10 mouse cellular contexts compared by ENCODE assay signal in the genomic region with DNA sequence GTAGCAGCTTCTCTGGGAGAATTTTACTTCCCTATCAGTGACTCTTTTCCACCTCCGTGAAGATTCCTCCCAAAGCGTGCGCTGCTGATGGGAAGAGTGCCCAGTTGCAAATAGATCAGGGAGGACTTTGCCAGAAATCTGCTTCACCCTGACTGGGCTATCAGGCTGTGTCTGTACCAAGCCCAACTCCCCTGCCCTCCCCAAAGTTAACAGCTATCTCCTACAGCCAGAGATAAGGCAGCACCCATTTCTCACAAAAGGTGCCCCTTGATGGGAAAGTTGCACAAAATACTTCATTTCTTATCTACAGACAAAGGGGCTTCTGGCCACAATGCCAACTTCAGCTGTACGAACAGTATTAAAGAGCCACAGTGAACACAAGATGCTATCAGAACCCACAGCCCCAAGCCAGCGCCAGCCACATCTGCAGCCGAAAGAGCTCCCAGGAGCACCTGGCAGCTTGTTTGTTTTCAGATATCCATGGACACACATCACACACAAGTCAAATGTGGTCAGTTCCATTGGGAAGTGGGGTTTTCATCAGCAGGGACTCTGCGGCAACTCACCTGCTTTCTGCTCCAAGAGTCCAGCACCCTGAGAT. TPM values are rescaled to one million over a fixed set of nuclear protein-coding genes. Genes with fewer than 3 reads are reported as not detected.
A peak's percentile ranks its signal among the peaks of the same experiment; 100 is the strongest.
DNase-seq lines count a peak whose midpoint lies in the region; ATAC-seq and TF ChIP-seq lines count a peak whose summit lies in the region.
"Had no signal": no experiment of that assay in that cellular context is flagged by ENCODE, and none has a peak within 500 bp of the region (broad histone marks: within the 10 kb centered on the region; RNA-seq: fewer than 3 reads in every experiment).

No protein-coding gene starts in this region.

- H3K27me3 ChIP-seq in heart, embryonic 16.5 days (ENCODE audit: control insufficient read depth, insufficient read depth, low read length): no peaks in the 10 kb centered on the region
- no peaks in the 10 kb centered on the region for H3K27me3 ChIP-seq in MEL (ENCODE audit: control insufficient read depth in 1 of 2, insufficient read depth in 2 of 2, low read length in 2 of 2)
- no peaks in the 10 kb centered on the region for H3K27me3 ChIP-seq in limb, embryonic 13.5 days
- H3K27me3 ChIP-seq: megakaryocyte, embryonic 14.5 days had no signal

- peak overlapping the region; percentile 22; the same call in 1 of the 2 replicates for H3K9ac ChIP-seq in heart, embryonic 16.5 days (ENCODE audit: low read length)
- no peak overlapping the region for H3K9ac ChIP-seq in MEL (ENCODE audit: control insufficient read depth, low read depth, low read length, poor library complexity, severe bottlenecking)
- 0 out of 2 replicates have a peak overlapping the region, but pooled peaks have one; percentile 2 for H3K9ac ChIP-seq in limb, embryonic 13.5 days

- H3K9me3 ChIP-seq in heart, embryonic 16.5 days (replicated peaks; ENCODE audit: control insufficient read depth, low read length): no peaks in the 10 kb centered on the region
- no peaks in the 10 kb centered on the region for H3K9me3 ChIP-seq in MEL (replicated peaks; ENCODE audit: insufficient read depth, low read length)
- H3K9me3 ChIP-seq in limb, embryonic 13.5 days: no peaks in the 10 kb centered on the region
- H3K9me3 ChIP-seq: megakaryocyte, embryonic 14.5 days had no signal

- no peak overlapping the region for H3K4me3 ChIP-seq in heart, embryonic 16.5 days (ENCODE audit: low read length)
- no peak overlapping the region for H3K4me3 ChIP-seq in MEL (ENCODE audit: control insufficient read depth in 1 of 2, insufficient read depth in 1 of 2, low read depth in 2 of 2, low read length in 2 of 2)
- no peak overlapping the region for H3K4me3 ChIP-seq in limb, embryonic 13.5 days
- H3K4me3 ChIP-seq: megakaryocyte, embryonic 14.5 days had no signal

- WGBS in heart, embryonic 16.5 days: 50% methylated on average over 7 of the region's 7 CpGs
- 85% methylated on average over 7 of the region's 7 CpGs for WGBS in limb, embryonic 13.5 days

- peak; percentile 56 to 61 for TF ChIP-seq EP300 in MEL (IDR thresholded peaks at IDR 0.05; ENCODE audit: low read depth in 1 of 2, low read length in 2 of 2)

- ATAC-seq in heart, embryonic 16.5 days (replicated peaks; ENCODE audit: extremely low read depth, insufficient read depth, low FRiP score): no peak
- ATAC-seq in limb, embryonic 13.5 days (ENCODE audit: low FRiP score, low read depth): no peak

- peaks cover 8% of the 10 kb centered on the region for H3K79me2 ChIP-seq in MEL (ENCODE audit: control insufficient read depth, insufficient read depth, low read length, poor library complexity)

- intact Hi-C loops in heart, postnatal 36 days (cut with DNase I): no loop called here

- H3K36me3 ChIP-seq in heart, embryonic 16.5 days (ENCODE audit: control insufficient read depth, insufficient read depth): peaks cover 4% of the 10 kb centered on the region; the same call in 1 of the 2 replicates
- peaks cover 0 to 22% of the 10 kb centered on the region in 2 experiments; a peak in 2 of 4 replicates for H3K36me3 ChIP-seq in MEL (ENCODE audit: control insufficient read depth in 1 of 2, insufficient read depth in 2 of 2, low read length in 2 of 2)
- peaks cover 20% of the 10 kb centered on the region for H3K36me3 ChIP-seq in limb, embryonic 13.5 days

- H3K4me1 ChIP-seq in heart, embryonic 16.5 days (ENCODE audit: control insufficient read depth, insufficient read depth, low read length): peaks cover 28% of the 10 kb centered on the region
- H3K4me1 ChIP-seq in MEL (ENCODE audit: control insufficient read depth in 1 of 2, insufficient read depth in 2 of 2, low read length in 2 of 2): peaks cover 18 to 20% of the 10 kb centered on the region in 2 experiments
- H3K4me1 ChIP-seq in limb, embryonic 13.5 days: peaks cover 17% of the 10 kb centered on the region

- TF ChIP-seq RAD21 in MEL (IDR thresholded peaks at IDR 0.05; ENCODE audit: low read depth, low read length): no peak

- no peak for TF ChIP-seq CTCF in MEL (IDR thresholded peaks at IDR 0.05 in 2 of 3, conservative IDR thresholded peaks at IDR 0.05 in 1 of 3; ENCODE audit: control insufficient read depth in 1 of 3, insufficient read depth in 1 of 3, low read depth in 2 of 3, low read length in 3 of 3, poor library complexity in 1 of 3, severe bottlenecking in 1 of 3)

- peak; percentile 78 for DNase-seq in cerebellum, adult 11-12 months
- no peak for DNase-seq in cerebellum, adult 11 months
- no peak for DNase-seq in heart, postnatal 36 days
- DNase-seq in MEL (ENCODE audit: low read depth, low spot score): peak; percentile 57
- no peak for DNase-seq in T-cell, adult 2 months (ENCODE audit: low spot score)
- no peak for DNase-seq in embryo, embryonic 10 days (ENCODE audit: low spot score)
- DNase-seq: kidney, adult 9 months had no signal

- TF ChIP-seq POLR2A in MEL (IDR thresholded peaks at IDR 0.05; ENCODE audit: control insufficient read depth in 1 of 2, insufficient read depth in 1 of 2, low read depth in 1 of 2, low read length in 2 of 2, poor library complexity in 1 of 2): no peak

- no peak overlapping the region; the same call in 1 of the 2 replicates for H3K27ac ChIP-seq in heart, embryonic 16.5 days (ENCODE audit: low read length)
- H3K27ac ChIP-seq in MEL (ENCODE audit: control insufficient read depth, low read depth, low read length): 0 out of 2 replicates have a peak overlapping the region, but pooled peaks have one; percentile 2
- H3K27ac ChIP-seq in limb, embryonic 13.5 days: no peak overlapping the region

- 0 out of 2 replicates have a peak overlapping the region, but pooled peaks have one; percentile 1 for H3K4me2 ChIP-seq in heart, embryonic 16.5 days (ENCODE audit: low read depth, low read length)
- no peak overlapping the region for H3K4me2 ChIP-seq in limb, embryonic 13.5 days (replicated peaks)

TF ChIP-seq in MEL, 35 proteins besides CTCF, POLR2A, EP300 and RAD21 (continues in another document):
- peak; percentile 79 for TF ChIP-seq TCF12 (IDR thresholded peaks at IDR 0.05; ENCODE audit: low read depth, low read length)
- TF ChIP-seq GATA1 (IDR thresholded peaks at IDR 0.05; ENCODE audit: low read depth, low read length): peak; percentile 69; the same call in 1 of the 2 replicates
- no peak for TF ChIP-seq SMC3 (IDR thresholded peaks at IDR 0.05; ENCODE audit: low read depth, low read length)
- no peak for TF ChIP-seq NRF1 (IDR thresholded peaks at IDR 0.05; ENCODE audit: insufficient read depth, low read depth, low read length, poor library complexity, severe bottlenecking)
- TF ChIP-seq TBP (IDR thresholded peaks at IDR 0.05; ENCODE audit: low read depth, low read length): no peak
- TF ChIP-seq MAZ (IDR thresholded peaks at IDR 0.05; ENCODE audit: low read depth, low read length): no peak
- TF ChIP-seq GABPA (IDR thresholded peaks at IDR 0.05; ENCODE audit: low read depth, low read length): no peak
- no peak for TF ChIP-seq USF1 (IDR thresholded peaks at IDR 0.05; ENCODE audit: low read depth, low read length)
- peak; percentile 26; the same call in 1 of the 2 replicates for TF ChIP-seq BHLHE40 (IDR thresholded peaks at IDR 0.05; ENCODE audit: borderline replicate concordance, low read depth, low read length)
- TF ChIP-seq TAL1 (IDR thresholded peaks at IDR 0.05; ENCODE audit: low read length): peak; percentile 15; the same call in 1 of the 2 replicates
- no peak for TF ChIP-seq KAT2A (conservative IDR thresholded peaks at IDR 0.05; ENCODE audit: low read depth, low read length)
- TF ChIP-seq SIN3A (IDR thresholded peaks at IDR 0.05; ENCODE audit: low read length): peak; percentile 65

RNA-seq across cellular contexts. Expression of gene Uckl1, which starts 6.6 kb away (rescaled TPM):
- polyA plus RNA-seq in heart, embryonic 16.5 days (2015; fragmentation: Nextera tagmentation; extraction: Ambion mirVana): 77.3 and 85.8 TPM in 2 replicates
- total RNA-seq in heart, postnatal 36 days (2021): 10 to 100 TPM; 36.6 to 47.4 TPM
- 15.2 and 15.6 TPM in 2 replicates for total RNA-seq in MEL (2012; rRNA removed)
- polyA plus RNA-seq in MEL (2012; ENCODE audit: insufficient read depth in 1 of 2, insufficient read length in 2 of 2, low read depth in 1 of 2, low replicate concordance in 2 of 2, missing spikeins in 1 of 2): 10 to 100 TPM in 1 of 2 experiments, not detected in 1; 24.6 TPM
- 43.5 and 46.2 TPM in 2 replicates for polyA plus RNA-seq in limb, embryonic 13.5 days (2015; fragmentation: Nextera tagmentation; extraction: Ambion mirVana)

RNA-seq across cellular contexts. Expression of gene Prpf6, which starts 13.6 kb away (rescaled TPM):
- 47.4 and 47.6 TPM in 2 replicates for polyA plus RNA-seq in heart, embryonic 16.5 days (2015; fragmentation: Nextera tagmentation; extraction: Ambion mirVana)
- total RNA-seq in heart, postnatal 36 days (2021): 10 to 100 TPM; 36.0 to 38.3 TPM
- total RNA-seq in MEL (2012; rRNA removed): 56.0 and 58.7 TPM in 2 replicates
- polyA plus RNA-seq in MEL (2012; ENCODE audit: insufficient read depth in 1 of 2, insufficient read length in 2 of 2, low read depth in 1 of 2, low replicate concordance in 2 of 2, missing spikeins in 1 of 2): 10 to 100 TPM in 1 of 2 experiments, not detected in 1; 69.4 TPM
- 70.5 and 71.5 TPM in 2 replicates for polyA plus RNA-seq in limb, embryonic 13.5 days (2015; fragmentation: Nextera tagmentation; extraction: Ambion mirVana)

RNA-seq across cellular contexts. Expression of gene Zfp512b, which starts 14.5 kb away (rescaled TPM):
- 22.8 and 26.0 TPM in 2 replicates for polyA plus RNA-seq in heart, embryonic 16.5 days (2015; fragmentation: Nextera tagmentation; extraction: Ambion mirVana)
- total RNA-seq in heart, postnatal 36 days (2021): 10 to 100 TPM; 16.6 to 18.0 TPM
- total RNA-seq in MEL (2012; rRNA removed): 13.4 and 15.5 TPM in 2 replicates
- 10 to 100 TPM in 1 of 2 experiments, not detected in 1; 37.6 TPM for polyA plus RNA-seq in MEL (2012; ENCODE audit: insufficient read depth in 1 of 2, insufficient read length in 2 of 2, low read depth in 1 of 2, low replicate concordance in 2 of 2, missing spikeins in 1 of 2)
- polyA plus RNA-seq in limb, embryonic 13.5 days (2015; fragmentation: Nextera tagmentation; extraction: Ambion mirVana): 67.2 and 69.4 TPM in 2 replicates

RNA-seq across cellular contexts. Expression of gene Samd10, which starts 20.9 kb away (rescaled TPM):
- polyA plus RNA-seq in heart, embryonic 16.5 days (2015; fragmentation: Nextera tagmentation; extraction: Ambion mirVana): 11.2 and 12.4 TPM in 2 replicates
- total RNA-seq in heart, postnatal 36 days (2021): 1 to 10 TPM; 2.3 to 2.4 TPM
- 0.56 and 0.89 TPM in 2 replicates for total RNA-seq in MEL (2012; rRNA removed)
- polyA plus RNA-seq in MEL (2012; ENCODE audit: insufficient read depth in 1 of 2, insufficient read length in 2 of 2, low read depth in 1 of 2, low replicate concordance in 2 of 2, missing spikeins in 1 of 2): 1 to 10 TPM in 1 of 2 experiments, not detected in 1; 4.6 TPM
- polyA plus RNA-seq in limb, embryonic 13.5 days (2015; fragmentation: Nextera tagmentation; extraction: Ambion mirVana): 7.8 and 8.6 TPM in 2 replicates

RNA-seq across cellular contexts. Expression of gene Dnajc5, which starts 57.8 kb away (rescaled TPM):
- 77.9 and 82.1 TPM in 2 replicates for polyA plus RNA-seq in heart, embryonic 16.5 days (2015; fragmentation: Nextera tagmentation; extraction: Ambion mirVana)
- total RNA-seq in heart, postnatal 36 days (2021): 10 to 100 TPM; 58.4 to 68.6 TPM
- 50.6 and 51.9 TPM in 2 replicates for total RNA-seq in MEL (2012; rRNA removed)
- 100 to 1,000 TPM in 1 of 2 experiments, 10 to 100 TPM in 1; 57.9 to 338 TPM for polyA plus RNA-seq in MEL (2012; ENCODE audit: insufficient read depth in 1 of 2, insufficient read length in 2 of 2, low read depth in 1 of 2, low replicate concordance in 2 of 2, missing spikeins in 1 of 2)
- 101 and 102 TPM in 2 replicates for polyA plus RNA-seq in limb, embryonic 13.5 days (2015; fragmentation: Nextera tagmentation; extraction: Ambion mirVana)

Comparison
In these comparisons a context has a peak if more than half of its experiments do, and no peak if none do; other contexts are left out.
1. DNase-seq: peak in cerebellum, adult 11-12 months (single experiment) and MEL (single experiment); none in cerebellum, adult 11 months (single experiment), heart, postnatal 36 days (0 of 2), T-cell, adult 2 months (single experiment) and embryo, embryonic 10 days (single experiment).